Mouse (Mus musculus) urinary bladder, postnatal 0 days (tissue): ENCODE results near the gene Pigf. TPM values are rescaled to one million over a fixed set of nuclear protein-coding genes. Genes with fewer than 3 reads are reported as not detected.

Source experiments
- polyA plus RNA-seq: library from polyadenylated mRNA; unstranded; fragments of >200 nt; fragmentation: Nextera tagmentation; extraction: Ambion mirVana; gene quantifications from 2 replicates; pipeline ENCODE4 v1.2.1, GENCODE M21; 2015

Pigf gene
- 24.4 and 24.6 TPM in 2 replicates for polyA plus RNA-seq

GRCm38 (mm10) chr17:87025269-87025949 lies at the start of gene Pigf, which contains the start of gene Cript:
TSS of gene Pigf (minus strand) at chr17:87025406.
TSS of gene Cript (plus strand) at chr17:87025550.

GRCm38 (mm10) chr17:86962894-86963585 lies 62.2 kb downstream of the Pigf start, which contains the start of gene Rhoq:
TSS of gene Rhoq (plus strand) at chr17:86963082.

GRCm38 (mm10) chr17:86947840-86948796 lies 77.1 kb downstream of the Pigf start, which contains the start of gene Atp6v1e2:
TSS of gene Atp6v1e2 (minus strand) at chr17:86947897.

Other genes with a start within 250 kb of the Pigf start
- not detected in 2 replicates for gene Tmem247, start 108.1 kb downstream of the Pigf start, polyA plus RNA-seq
- 0.20 TPM in 1 of 2 replicates, not detected in the other for gene Atp6v1e2, start 77.5 kb downstream of the Pigf start, polyA plus RNA-seq
- 8.5 and 9.8 TPM in 2 replicates for gene Rhoq, start 62.3 kb downstream of the Pigf start, polyA plus RNA-seq
- gene Cript, start 144 bp upstream of the Pigf start, polyA plus RNA-seq, result 125 and 139 TPM in 2 replicates
- 5.9 and 7.0 TPM in 2 replicates for gene Socs5, start 82.3 kb upstream of the Pigf start, polyA plus RNA-seq
- 91.9 and 94.2 TPM in 2 replicates for gene Mcfd2, start 240.5 kb upstream of the Pigf start, polyA plus RNA-seq